Mouse (Mus musculus): ENCODE measurements at regions not wholly inside any gene's neighbourhood (a gene's known extent, or its start where the extent isn't known, plus 50 kb on each side); places are given as distances from the start of the nearest gene placed in this dataset.

- TF ChIP-seq POLR2A (IDR thresholded peaks at IDR 0.05; ENCODE audit: borderline replicate concordance, extremely low read depth, low read depth, low read length), result no peak
- TF ChIP-seq CTCF (IDR thresholded peaks at IDR 0.05; ENCODE audit: insufficient read depth, low read length), result no peak
Observed at GRCm38 (mm10) chr10:97282841-97283496, 196.4 kb upstream of the Dcn start.

All from lung, adult 2 months (tissue).